In the genomic region with DNA sequence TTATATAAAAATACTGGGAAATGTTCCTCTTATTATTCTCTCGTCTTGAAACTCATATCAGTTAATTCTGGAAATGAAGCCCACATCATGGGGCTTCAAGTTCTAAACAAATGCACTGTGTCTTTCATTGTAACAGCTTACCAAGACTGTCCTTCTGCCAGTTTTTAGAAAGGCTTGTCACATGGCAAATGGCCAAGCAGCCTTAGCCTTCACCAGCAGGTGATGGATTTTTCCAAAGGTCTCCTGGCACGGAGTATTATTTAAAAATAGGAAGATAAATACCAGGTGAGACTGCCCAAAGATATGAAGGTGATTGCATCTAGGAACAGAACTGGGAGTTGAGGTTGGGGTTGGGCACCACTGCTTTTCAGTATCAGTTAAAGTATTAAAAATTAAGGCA, we compare ENCODE assay signal across 18 mouse cellular contexts. TPM values are rescaled to one million over a fixed set of nuclear protein-coding genes. Genes with fewer than 3 reads are reported as not detected.
DNase-seq lines count a peak whose midpoint lies in the region.
"Had no signal": no experiment of that assay in that cellular context is flagged by ENCODE, and none has a peak within 500 bp of the region (broad histone marks: within the 10 kb centered on the region; RNA-seq: fewer than 3 reads in every experiment).

No protein-coding gene starts in this region.

- peak; percentile 43 for DNase-seq in cerebellum, adult 11 months
- DNase-seq in cerebellum, postnatal 4 days (ENCODE audit: low spot score in 2 of 2), result no peak
- peak; percentile 42 to 43 for DNase-seq in adrenal gland, postnatal 36 days
- DNase-seq in cerebellum, adult 11-12 months, result peak; percentile 63
- DNase-seq in cerebellum, postnatal 10 days, result peak; percentile 63 to 65
- DNase-seq in retina, embryonic 14.5 days (ENCODE audit: low spot score), result no peak
- DNase-seq in heart, adult 18-20 months, result no peak
- DNase-seq in spleen, adult 18-20 months, result no peak
- DNase-seq: B cell, adult 2 months; gastrocnemius, postnatal 14 days; kidney, adult 11 months; kidney, postnatal 14 days; left cerebral cortex, postnatal 4 days; lung, adult 2 months; lung, postnatal 10 days; retina, postnatal 1 day; right cerebral cortex, postnatal 14 days; thymus, postnatal 14 days had no signal

RNA-seq across cellular contexts. Expression of a gene that starts 8.8 kb away (rescaled TPM):
- total RNA-seq in adrenal gland, postnatal 36 days (2021), result 10 to 100 TPM; 39.2 to 50.1 TPM
- total RNA-seq in heart, adult 18-20 months (2021), result 10 to 100 TPM; 52.3 to 52.6 TPM

Comparison
In these comparisons a context has a peak if more than half of its experiments do, and no peak if none do; other contexts are left out.
1. DNase-seq: peak in cerebellum, adult 11 months (single experiment), adrenal gland, postnatal 36 days (2 of 2), cerebellum, adult 11-12 months (single experiment) and cerebellum, postnatal 10 days (2 of 2); none in cerebellum, postnatal 4 days (0 of 2), retina, embryonic 14.5 days (single experiment), heart, adult 18-20 months (0 of 2) and spleen, adult 18-20 months (0 of 2).